7 mouse cellular contexts compared by ENCODE assay signal in the genomic region with DNA sequence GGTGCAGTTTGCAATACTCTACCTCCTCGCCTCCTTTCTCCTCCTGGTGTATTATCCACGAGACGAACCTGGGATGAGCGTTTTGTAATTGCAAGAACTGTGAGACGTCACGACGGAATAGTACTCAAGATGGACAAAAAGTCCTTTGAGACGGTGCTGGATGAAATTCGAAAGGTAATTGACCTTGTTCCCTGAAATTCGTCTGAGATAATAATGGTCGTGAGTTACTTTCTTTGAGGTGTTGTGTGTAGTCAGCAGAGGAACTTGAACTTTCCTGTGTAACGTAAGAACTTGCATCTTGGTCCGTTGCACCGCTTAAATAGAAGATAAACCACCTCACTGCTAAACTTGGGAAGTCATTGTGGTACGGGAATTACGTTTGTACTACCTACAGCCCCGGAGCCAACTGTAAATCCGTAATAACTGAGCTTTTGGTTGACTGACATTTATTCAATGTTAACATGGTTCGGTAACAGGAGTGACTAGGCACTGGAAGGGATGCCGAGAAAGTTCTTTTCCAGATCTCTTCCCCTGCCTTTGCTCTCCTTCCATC. TPM values are rescaled to one million over a fixed set of nuclear protein-coding genes. Genes with fewer than 3 reads are reported as not detected.
DNase-seq lines count a peak whose midpoint lies in the region; ATAC-seq and TF ChIP-seq lines count a peak whose summit lies in the region.

No protein-coding gene starts in this region.

- no peaks in the 10 kb centered on the region for H3K9me3 ChIP-seq in megakaryocyte, embryonic 14.5 days
- no peaks in the 10 kb centered on the region for H3K9me3 ChIP-seq in hindbrain, embryonic 14.5 days (ENCODE audit: control insufficient read depth, low read length)
- H3K9me3 ChIP-seq in midbrain, postnatal 0 days (ENCODE audit: low read length) = no peaks in the 10 kb centered on the region

- TF ChIP-seq CTCF in midbrain, postnatal 0 days (IDR thresholded peaks at IDR 0.05) = no peak

- under 1% methylated on average over 20 of the region's 20 CpGs for WGBS in hindbrain, embryonic 14.5 days
- under 1% methylated on average over 20 of the region's 20 CpGs for WGBS in midbrain, postnatal 0 days

- H3K36me3 ChIP-seq in megakaryocyte, embryonic 14.5 days (replicated peaks; ENCODE audit: low read length) = peaks cover 50% of the 10 kb centered on the region
- peaks cover 17% of the 10 kb centered on the region for H3K36me3 ChIP-seq in hindbrain, embryonic 14.5 days (replicated peaks; ENCODE audit: control insufficient read depth, insufficient read depth)
- 0 out of 2 replicates have a peak, but pooled peaks cover 3% of the 10 kb centered on the region for H3K36me3 ChIP-seq in midbrain, postnatal 0 days (ENCODE audit: insufficient read depth, low read length)

- peak overlapping the region; percentile 94 for H3K4me3 ChIP-seq in megakaryocyte, embryonic 14.5 days (replicated peaks)
- H3K4me3 ChIP-seq in hindbrain, embryonic 14.5 days (replicated peaks; ENCODE audit: low read length) = peak overlapping the region; percentile 92
- H3K4me3 ChIP-seq in midbrain, postnatal 0 days (ENCODE audit: low read depth, low read length) = peak overlapping the region; percentile 86

- DNase-seq in c-Kit-positive CD71-positive TER-119-positive erythroid progenitor cells, embryonic 14.5 days (ENCODE audit: low spot score) = peak; percentile 45
- DNase-seq in hindbrain, embryonic 14.5 days (ENCODE audit: low spot score) = no peak
- no peak for DNase-seq in midbrain, postnatal 0 days (ENCODE audit: low spot score)
- no peak for DNase-seq in cerebellum, adult 9-10 months
- no peak for DNase-seq in cerebellum, postnatal 14 days

- H3K4me2 ChIP-seq in hindbrain, embryonic 14.5 days (replicated peaks) = peak overlapping the region; percentile 97
- peak overlapping the region; percentile 78 for H3K4me2 ChIP-seq in midbrain, postnatal 0 days (ENCODE audit: low read depth, low read length, poor library complexity, severe bottlenecking)

- H3K4me1 ChIP-seq in megakaryocyte, embryonic 14.5 days = peaks cover 60% of the 10 kb centered on the region
- peaks cover 39% of the 10 kb centered on the region for H3K4me1 ChIP-seq in hindbrain, embryonic 14.5 days (replicated peaks; ENCODE audit: control insufficient read depth, insufficient read depth, low read length)
- peaks cover 9% of the 10 kb centered on the region; the same call in 1 of the 2 replicates for H3K4me1 ChIP-seq in midbrain, postnatal 0 days (ENCODE audit: insufficient read depth, low read length)

- no peaks in the 10 kb centered on the region for H3K27me3 ChIP-seq in megakaryocyte, embryonic 14.5 days (replicated peaks)
- no peaks in the 10 kb centered on the region for H3K27me3 ChIP-seq in hindbrain, embryonic 14.5 days (ENCODE audit: control insufficient read depth, insufficient read depth, low read length)
- H3K27me3 ChIP-seq in midbrain, postnatal 0 days (ENCODE audit: insufficient read depth, low read length) = no peaks in the 10 kb centered on the region

- H3K9ac ChIP-seq in hindbrain, embryonic 14.5 days = peak overlapping the region; percentile 82
- peak overlapping the region; percentile 81 for H3K9ac ChIP-seq in midbrain, postnatal 0 days (replicated peaks; ENCODE audit: low read length, poor library complexity, severe bottlenecking)

- peak overlapping the region; percentile 87 for H3K27ac ChIP-seq in hindbrain, embryonic 14.5 days
- peak overlapping the region; percentile 80 for H3K27ac ChIP-seq in midbrain, postnatal 0 days (ENCODE audit: low read depth, low read length)

- no peak for ATAC-seq in megakaryocyte, adult 5-6 weeks (ENCODE audit: poor library complexity, severe bottlenecking)
- no peak for ATAC-seq in hindbrain, embryonic 14.5 days (ENCODE audit: low FRiP score)
- no peak for ATAC-seq in midbrain, postnatal 0 days (ENCODE audit: low FRiP score)

RNA-seq across cellular contexts. Expression of a gene that starts 0.8 kb away (rescaled TPM):
- polyA plus RNA-seq in megakaryocyte, embryonic 14.5 days (2012; ENCODE audit: insufficient read depth, low replicate concordance) = 10.6 and 14.2 TPM in 2 replicates
- 20.8 and 23.8 TPM in 2 replicates for total RNA-seq in megakaryocyte, adult 5-6 weeks (2015)
- 4.2 and 5.9 TPM in 2 replicates for total RNA-seq in megakaryocyte, adult 5-6 weeks (2017)
- 15.0 and 15.9 TPM in 2 replicates for polyA plus RNA-seq in hindbrain, embryonic 14.5 days (2014; fragmentation: Nextera tagmentation; extraction: Ambion mirVana)
- 4.6 and 4.9 TPM in 2 replicates for total RNA-seq in midbrain, postnatal 0 days (2014; rRNA removed)
- 10.7 and 15.1 TPM in 2 replicates for polyA plus RNA-seq in midbrain, postnatal 0 days (2015; fragmentation: Nextera tagmentation; extraction: Ambion mirVana)

RNA-seq across cellular contexts. Expression of a gene that starts 1.1 kb away (rescaled TPM):
- 1.6 TPM in 1 of 2 replicates, not detected in the other for polyA plus RNA-seq in megakaryocyte, embryonic 14.5 days (2012; ENCODE audit: insufficient read depth, low replicate concordance)
- 8.5 and 8.7 TPM in 2 replicates for total RNA-seq in megakaryocyte, adult 5-6 weeks (2015)
- 13.4 and 14.1 TPM in 2 replicates for total RNA-seq in megakaryocyte, adult 5-6 weeks (2017)
- polyA plus RNA-seq in hindbrain, embryonic 14.5 days (2014; fragmentation: Nextera tagmentation; extraction: Ambion mirVana) = 8.9 and 10.0 TPM in 2 replicates
- total RNA-seq in midbrain, postnatal 0 days (2014; rRNA removed) = 13.1 and 16.9 TPM in 2 replicates
- 8.0 and 9.0 TPM in 2 replicates for polyA plus RNA-seq in midbrain, postnatal 0 days (2015; fragmentation: Nextera tagmentation; extraction: Ambion mirVana)

RNA-seq across cellular contexts. Expression of a gene that starts 24.2 kb away (rescaled TPM):
- not detected in 2 replicates for polyA plus RNA-seq in megakaryocyte, embryonic 14.5 days (2012; ENCODE audit: insufficient read depth, low replicate concordance)
- total RNA-seq in megakaryocyte, adult 5-6 weeks (2015) = not detected in 2 replicates
- not detected in 2 replicates for total RNA-seq in megakaryocyte, adult 5-6 weeks (2017)
- polyA plus RNA-seq in hindbrain, embryonic 14.5 days (2014; fragmentation: Nextera tagmentation; extraction: Ambion mirVana) = not detected in 2 replicates
- total RNA-seq in midbrain, postnatal 0 days (2014; rRNA removed) = 0.14 and 0.93 TPM in 2 replicates
- polyA plus RNA-seq in midbrain, postnatal 0 days (2015; fragmentation: Nextera tagmentation; extraction: Ambion mirVana) = 0.38 TPM in 1 of 2 replicates, not detected in the other
